Mouse (Mus musculus) heart, adult 2 months (tissue): Measurements from ENCODE around the gene Prrc2a. TPM values are rescaled to one million over a fixed set of nuclear protein-coding genes. Genes with fewer than 3 reads are reported as not detected.
"Not testable (repeated sequence)": the region's sequence is repeated elsewhere in the genome, so short reads cannot be mapped to it uniquely, and the experiment has no call there.

Source experiments
- DNase-seq, 2 experiments: peaks; one replicate each; pipeline ENCODE4 v3.0.0; 2021
- H3K27ac ChIP-seq: fragments of 200-600 bp; 2 replicates; pipeline ENCODE4 v1.8.1; 2022
- H3K27me3 ChIP-seq: fragments of 200-500 bp; 2 replicates; pipeline ENCODE4 v1.6.1; 2012; ENCODE audit warnings: mild to moderate bottlenecking, low read length, inconsistent platforms, mixed read lengths; ENCODE audit not compliant: control insufficient read depth, insufficient read depth
- H3K36me3 ChIP-seq: fragments of 200-500 bp; 2 replicates; pipeline ENCODE4 v1.6.1; 2012; ENCODE audit warnings: low read length, inconsistent platforms; ENCODE audit not compliant: control insufficient read depth, insufficient read depth
- H3K4me1 ChIP-seq: fragments of 200-500 bp; 2 replicates; pipeline ENCODE4 v1.6.1; 2011; ENCODE audit warnings: low read length; ENCODE audit not compliant: control insufficient read depth, insufficient read depth
- H3K4me3 ChIP-seq: fragments of 200-600 bp; 2 replicates; pipeline ENCODE4 v1.8.1; 2022
- H3K79me2 ChIP-seq: fragments of 200-500 bp; replicated peaks from 2 replicates; pipeline ENCODE4 v1.6.1; 2012; ENCODE audit warnings: mild to moderate bottlenecking, inconsistent platforms, low read length, moderate library complexity, mixed read lengths; ENCODE audit not compliant: control insufficient read depth, insufficient read depth
- H3K9ac ChIP-seq: fragments of 200-500 bp; 2 replicates; pipeline ENCODE4 v1.6.1; 2012; ENCODE audit warnings: low read depth, mild to moderate bottlenecking, control low read depth, inconsistent platforms, low read length, mixed read lengths
- CTCF ChIP-seq: fragments of 200-600 bp; IDR thresholded peaks from 2 replicates; pipeline ENCODE4 v1.8.1; 2022; ENCODE audit warnings: antibody characterized with exemption, mild to moderate bottlenecking, moderate library complexity
- EP300 ChIP-seq: fragments of 200-500 bp; IDR thresholded peaks from 2 replicates; pipeline ENCODE4 v1.6.1; 2011; ENCODE audit warnings: low read depth, low read length, control low read depth; ENCODE audit not compliant: insufficient read depth
- POLR2A ChIP-seq: fragments of 200-500 bp; IDR thresholded peaks from 2 replicates; pipeline ENCODE4 v1.6.1; 2011; ENCODE audit warnings: mild to moderate bottlenecking, low read depth, low read length, control low read depth; ENCODE audit not compliant: insufficient read depth
- WGBS: fragments of 180-500 bp; shearing (Covaris S2); methylation state at CpG from one replicate; pipeline ENCODE4 v1.1.7; 2018; 5-methylcytosine and 5-hydroxymethylcytosine counted together
- intact Hi-C: fragments of 180-260 bp; cut with DNase I; formaldehyde crosslinking; loops from one replicate; pipeline ENCODE4 v1.15.1; 2025
- polyA plus RNA-seq: library from polyadenylated mRNA; depleted of rRNA; stranded (reverse); fragments of >200 nt; gene quantifications from 2 replicates; pipeline ENCODE4 v1.2.3, GENCODE M21; 2012
- total RNA-seq, 2 experiments: library from RNA; stranded (reverse); gene quantifications; 2 replicates each; pipeline ENCODE4 v1.2.3; 2021

The Prrc2a gene
- total and polyA plus RNA-seq, 3 experiments: 132 to 197 (median 139) TPM

DNA sequence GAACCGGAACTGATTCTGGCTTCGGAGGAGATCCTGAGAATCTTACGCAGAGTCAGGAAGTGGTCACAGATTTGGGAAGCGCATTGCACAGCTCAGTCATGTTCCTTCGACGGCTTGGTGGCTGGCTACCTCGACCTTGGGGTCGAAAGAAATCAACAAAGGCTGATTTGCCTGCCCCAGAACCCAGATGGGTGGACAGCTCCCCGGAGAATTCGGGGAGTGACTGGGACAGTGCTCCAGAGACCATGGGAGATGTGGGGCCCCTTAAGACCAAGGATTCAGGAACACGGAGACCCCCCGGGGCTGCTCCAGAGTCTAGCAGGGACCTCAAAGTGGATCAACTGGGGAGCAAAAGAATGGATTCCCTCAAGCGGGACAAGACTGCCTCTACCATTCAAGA is 37.7 kb downstream of the Prrc2a start:
- no peak for DNase-seq
- H3K4me3 ChIP-seq: peak overlapping the region; percentile 78
- no peaks in the 10 kb centered on the region for H3K79me2 ChIP-seq
- H3K27ac ChIP-seq: peak overlapping the region; percentile 90
- 44% methylated on average over 13 of the region's 13 CpGs for WGBS
- TF ChIP-seq CTCF (no peak), EP300 (no peak), POLR2A (no peak)
- H3K27me3 ChIP-seq: no peaks in the 10 kb centered on the region
- intact Hi-C loops: loop anchor here (5.0 kb wide), 1 partner anchor 35 kb away; the partner anchor contains the start of gene Prrc2a
- H3K36me3 ChIP-seq: no peaks in the 10 kb centered on the region
- peaks cover 4% of the 10 kb centered on the region for H3K4me1 ChIP-seq
- peak overlapping the region; percentile 88 for H3K9ac ChIP-seq

GRCm38 (mm10) chr17:35126206-35126611 is 38.5 kb downstream of the Prrc2a start, which contains the start of gene D17H6S53E:
Gene D17H6S53E (plus strand): TSS chr17:35126373.
- WGBS: under 1% methylated on average over 36 of the region's 36 CpGs
- Histone ChIP-seq H3K36me3 (no peaks in the 10 kb centered on the region), H3K79me2 (no peaks in the 10 kb centered on the region), H3K27me3 (no peaks in the 10 kb centered on the region), H3K4me3 (peak within 1 kb of the TSS; percentile 78), H3K27ac (peak within 1 kb of the TSS; percentile 90), H3K4me1 (peaks cover 7% of the 10 kb centered on the region), H3K9ac (peak within 1 kb of the TSS; percentile 88)
- TF ChIP-seq CTCF (no peak), POLR2A (peak; percentile 84), EP300 (0 out of 2 replicates have a peak, but pooled peaks have one; percentile 6)
- intact Hi-C loops: loop anchor here (5.0 kb wide), 1 partner anchor 36 kb away; the partner anchor contains the start of gene Prrc2a
- DNase-seq: peak; percentile 86 to 88

- no peak for DNase-seq
- Histone ChIP-seq H3K27ac (peak overlapping the region; percentile 90), H3K9ac (peak overlapping the region; percentile 88), H3K79me2 (peaks cover 2% of the 10 kb centered on the region; the same call in 1 of the 2 replicates), H3K27me3 (no peaks in the 10 kb centered on the region), H3K36me3 (no peaks in the 10 kb centered on the region), H3K4me1 (peaks cover 7% of the 10 kb centered on the region), H3K4me3 (peak overlapping the region; percentile 78)
- WGBS: 31% methylated on average over 6 of the region's 6 CpGs
- intact Hi-C loops: loop anchor here (5.0 kb wide), 1 partner anchor 37 kb away; the partner anchor contains the start of gene Prrc2a
- TF ChIP-seq POLR2A (no peak), EP300 (no peak), CTCF (no peak)
Measured at GRCm38 (mm10) chr17:35125578-35125977, 39.1 kb downstream of the Prrc2a start.

GRCm38 (mm10) chr17:35125081-35125480 is 39.6 kb downstream of the Prrc2a start:
- peaks cover 9% of the 10 kb centered on the region for H3K4me1 ChIP-seq
- H3K4me3 ChIP-seq: no peak overlapping the region
- no peak overlapping the region for H3K9ac ChIP-seq
- peak overlapping the region; percentile 90; the same call in 1 of the 2 replicates for H3K27ac ChIP-seq
- no peak for DNase-seq
- H3K36me3 ChIP-seq: peaks cover 2% of the 10 kb centered on the region
- WGBS: 97% methylated on average over 1 of the region's 1 CpGs
- intact Hi-C loops: loop anchor here (5.0 kb wide), 1 partner anchor 37 kb away; the partner anchor contains the start of gene Prrc2a
- H3K79me2 ChIP-seq: peaks cover 5% of the 10 kb centered on the region; the same call in 1 of the 2 replicates
- no peak for TF ChIP-seq CTCF
- no peaks in the 10 kb centered on the region for H3K27me3 ChIP-seq

DNA sequence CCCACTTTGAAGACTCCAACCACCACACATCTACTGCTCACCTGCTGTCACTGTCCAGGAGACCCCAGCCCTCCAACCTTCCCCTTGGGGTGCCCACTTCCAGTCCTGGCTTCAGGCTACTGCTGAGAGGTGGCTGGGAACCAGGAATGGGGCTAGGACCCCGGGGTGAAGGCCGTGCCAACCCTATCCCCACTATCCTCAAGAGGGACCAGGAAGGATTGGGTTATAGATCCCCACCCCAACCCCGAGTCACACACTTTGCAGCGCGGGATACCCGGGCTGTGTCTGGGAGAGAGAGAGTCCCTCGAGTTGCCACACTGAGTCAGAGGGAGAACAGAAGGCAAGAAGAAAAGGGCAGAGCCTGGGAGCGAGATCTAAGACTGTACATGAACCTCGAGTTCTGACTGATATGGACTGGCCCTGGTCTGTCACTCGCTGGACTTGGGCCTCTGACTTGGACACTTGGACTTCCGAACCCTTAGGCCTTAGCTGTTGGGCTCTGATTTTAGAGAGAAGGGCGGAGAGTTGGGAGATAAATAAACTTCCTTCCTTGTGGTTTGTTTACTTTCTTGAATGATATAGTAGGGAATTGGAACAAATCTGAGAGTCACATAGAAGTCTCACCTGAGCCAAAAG is 40.3 kb downstream of the Prrc2a start:
- H3K79me2 ChIP-seq, H3K4me3 ChIP-seq, DNase-seq, H3K27ac ChIP-seq, H3K27me3 ChIP-seq, H3K4me1 ChIP-seq, H3K36me3 ChIP-seq, H3K9ac ChIP-seq: not testable (repeated sequence)
- intact Hi-C loops: loop anchor here (5.0 kb wide), 1 partner anchor 113 kb away; the partner anchor contains the start of gene Nfkbil1
- 89% methylated on average over 12 of the region's 12 CpGs for WGBS

- H3K9ac ChIP-seq, H3K27me3 ChIP-seq, H3K27ac ChIP-seq, H3K4me1 ChIP-seq, H3K4me3 ChIP-seq, H3K36me3 ChIP-seq, H3K79me2 ChIP-seq, DNase-seq: not testable (repeated sequence)
- 90% methylated on average over 9 of the region's 9 CpGs for WGBS
- intact Hi-C loops: loop anchor here (5.0 kb wide), 1 partner anchor 114 kb away; the partner anchor contains the start of gene Nfkbil1
Measured at GRCm38 (mm10) chr17:35123287-35123686, 41.4 kb downstream of the Prrc2a start.
